Mouse (Mus musculus): ENCODE results near the gene Trim32. TPM values are rescaled to one million over a fixed set of nuclear protein-coding genes. Genes with fewer than 3 reads are reported as not detected.
A peak's percentile ranks its signal among the peaks of the same experiment; 100 is the strongest.

Gene Trim32
- total and polyA plus RNA-seq, 2 experiments from 2014 or later: 128 to 189 TPM

GRCm38 (mm10) chr4:65638231-65638630 lies 33.4 kb downstream of the Trim32 start:
- no peak overlapping the region for H3K4me2 ChIP-seq (ENCODE audit: low read depth, low read length)
- TF ChIP-seq CTCF (IDR thresholded peaks at IDR 0.05; ENCODE audit: low read depth): no peak
- WGBS: 84% methylated on average over 3 of the region's 3 CpGs
- H3K27me3 ChIP-seq (ENCODE audit: insufficient read depth, low read length): no peaks in the 10 kb centered on the region
- H3K4me3 ChIP-seq (ENCODE audit: low read length): no peak overlapping the region
- DNase-seq (ENCODE audit: low spot score): no peak
- H3K27ac ChIP-seq: no peak overlapping the region
- no peak overlapping the region for H3K9ac ChIP-seq (replicated peaks; ENCODE audit: low read length)
- H3K36me3 ChIP-seq (ENCODE audit: insufficient read depth, low read length): no peaks in the 10 kb centered on the region
- H3K9me3 ChIP-seq (ENCODE audit: low read length): no peaks in the 10 kb centered on the region
- no peak for ATAC-seq
- no peaks in the 10 kb centered on the region for H3K4me1 ChIP-seq (ENCODE audit: insufficient read depth, low read length)

GRCm38 (mm10) chr4:65642611-65643010 lies 37.8 kb downstream of the Trim32 start:
- Histone ChIP-seq H3K27me3 (ENCODE audit: insufficient read depth, low read length) (no peaks in the 10 kb centered on the region), H3K9ac (replicated peaks; ENCODE audit: low read length) (no peak overlapping the region), H3K9me3 (ENCODE audit: low read length) (no peaks in the 10 kb centered on the region), H3K4me2 (ENCODE audit: low read depth, low read length) (no peak overlapping the region), H3K4me1 (ENCODE audit: insufficient read depth, low read length) (no peaks in the 10 kb centered on the region), H3K36me3 (ENCODE audit: insufficient read depth, low read length) (no peaks in the 10 kb centered on the region), H3K27ac (no peak overlapping the region), H3K4me3 (ENCODE audit: low read length) (no peak overlapping the region)
- TF ChIP-seq CTCF (IDR thresholded peaks at IDR 0.05; ENCODE audit: low read depth): no peak
- ATAC-seq: no peak
- 54% methylated on average over 5 of the region's 5 CpGs for WGBS
- DNase-seq (ENCODE audit: low spot score): no peak

GRCm38 (mm10) chr4:65654723-65655122 lies 49.9 kb downstream of the Trim32 start:
- H3K4me2 ChIP-seq (ENCODE audit: low read depth, low read length): no peak overlapping the region
- no peak overlapping the region for H3K4me3 ChIP-seq (ENCODE audit: low read length)
- no peaks in the 10 kb centered on the region for H3K9me3 ChIP-seq (ENCODE audit: low read length)
- no peaks in the 10 kb centered on the region for H3K36me3 ChIP-seq (ENCODE audit: insufficient read depth, low read length)
- no peak overlapping the region for H3K27ac ChIP-seq
- peak; percentile 99 for TF ChIP-seq CTCF (IDR thresholded peaks at IDR 0.05; ENCODE audit: low read depth)
- 0% methylated on average over 2 of the region's 2 CpGs for WGBS
- ATAC-seq (peak; percentile 88), DNase-seq (ENCODE audit: low spot score) (peak; percentile 93)
- no peak overlapping the region for H3K9ac ChIP-seq (replicated peaks; ENCODE audit: low read length)
- H3K27me3 ChIP-seq (ENCODE audit: insufficient read depth, low read length): no peaks in the 10 kb centered on the region
- H3K4me1 ChIP-seq (ENCODE audit: insufficient read depth, low read length): no peaks in the 10 kb centered on the region

GRCm38 (mm10) chr4:65663176-65663575 lies 58.4 kb downstream of the Trim32 start:
- no peak overlapping the region for H3K4me2 ChIP-seq (ENCODE audit: low read depth, low read length)
- no peaks in the 10 kb centered on the region for H3K36me3 ChIP-seq (ENCODE audit: insufficient read depth, low read length)
- WGBS: 84% methylated on average over 6 of the region's 6 CpGs
- ATAC-seq: no peak
- no peak overlapping the region for H3K27ac ChIP-seq
- no peak for DNase-seq (ENCODE audit: low spot score)
- no peak overlapping the region for H3K9ac ChIP-seq (replicated peaks; ENCODE audit: low read length)
- H3K4me1 ChIP-seq (ENCODE audit: insufficient read depth, low read length): no peaks in the 10 kb centered on the region
- H3K27me3 ChIP-seq (ENCODE audit: insufficient read depth, low read length): no peaks in the 10 kb centered on the region
- H3K4me3 ChIP-seq (ENCODE audit: low read length): no peak overlapping the region
- no peaks in the 10 kb centered on the region for H3K9me3 ChIP-seq (ENCODE audit: low read length)
- TF ChIP-seq CTCF (IDR thresholded peaks at IDR 0.05; ENCODE audit: low read depth): no peak
